Mouse (Mus musculus) liver, embryonic 15.5 days (tissue): ENCODE data around the gene Cdc42bpg. TPM values are rescaled to one million over a fixed set of nuclear protein-coding genes. Genes with fewer than 3 reads are reported as not detected.
A peak's percentile ranks its signal among the peaks of the same experiment; 100 is the strongest.

Experiments used
- ATAC-seq: fragments of 200-750 bp; cut with Nextera tagmentation; 2 replicates; pipeline ENCODE4 v1.8.0; 2017; ENCODE audit warnings: moderate number of reproducible peaks, mild to moderate bottlenecking, moderate library complexity; ENCODE audit not compliant: insufficient read depth
- H3K27ac ChIP-seq: fragments of 300-500 bp; sonication (generic); replicated peaks from 2 replicates; pipeline ENCODE4 v1.5.1; 2015; ENCODE audit warnings: mild to moderate bottlenecking, inconsistent platforms
- H3K27me3 ChIP-seq: fragments of 300-500 bp; sonication (generic); 2 replicates; pipeline ENCODE4 v1.6.1; 2015; ENCODE audit warnings: mild to moderate bottlenecking, inconsistent platforms
- H3K36me3 ChIP-seq: fragments of 300-500 bp; sonication (generic); replicated peaks from 2 replicates; pipeline ENCODE4 v1.6.1; 2015; ENCODE audit warnings: moderate library complexity, mild to moderate bottlenecking, inconsistent platforms
- H3K4me1 ChIP-seq: fragments of 300-500 bp; sonication (generic); replicated peaks from 2 replicates; pipeline ENCODE4 v1.6.1; 2015; ENCODE audit warnings: inconsistent platforms
- H3K4me2 ChIP-seq: fragments of 300-500 bp; sonication (generic); 2 replicates; pipeline ENCODE4 v1.6.1; 2015; ENCODE audit warnings: moderate library complexity, mild to moderate bottlenecking, inconsistent platforms
- H3K4me3 ChIP-seq: fragments of 300-500 bp; sonication (generic); replicated peaks from 2 replicates; pipeline ENCODE4 v1.5.1; 2015; ENCODE audit warnings: mild to moderate bottlenecking, inconsistent platforms
- H3K9ac ChIP-seq: fragments of 300-500 bp; sonication (generic); 2 replicates; pipeline ENCODE4 v1.6.1; 2015; ENCODE audit warnings: moderate library complexity, mild to moderate bottlenecking, inconsistent platforms
- H3K9me3 ChIP-seq: fragments of 300-500 bp; sonication (generic); replicated peaks from 2 replicates; pipeline ENCODE4 v1.6.1; 2016; ENCODE audit warnings: inconsistent platforms
- WGBS: fragments of 180-500 bp; shearing (Covaris S2); methylation state at CpG from one replicate; pipeline ENCODE4 v1.1.7; 2015; ENCODE audit warnings: mixed read lengths; ENCODE audit not compliant: insufficient replicate concordance; 5-methylcytosine and 5-hydroxymethylcytosine counted together
- polyA plus RNA-seq: library from polyadenylated mRNA; unstranded; fragments of >200 nt; fragmentation: Nextera tagmentation; extraction: Ambion mirVana; gene quantifications from 2 replicates; pipeline ENCODE4 v1.2.1, GENCODE M21; 2015

Gene Cdc42bpg
- polyA plus RNA-seq, 1 experiment from 2014 or later, result 0.21 TPM

- H3K4me2 ChIP-seq, result peak overlapping the region; percentile 99
- peak overlapping the region; percentile 90 for H3K9ac ChIP-seq
- peaks cover 39% of the 10 kb centered on the region for H3K36me3 ChIP-seq
- no peaks in the 10 kb centered on the region for H3K9me3 ChIP-seq
- H3K27ac ChIP-seq, result peak overlapping the region; percentile 94
- ATAC-seq, result peak; percentile 13
- no peaks in the 10 kb centered on the region for H3K27me3 ChIP-seq
- H3K4me1 ChIP-seq, result peaks cover 91% of the 10 kb centered on the region
- WGBS, result 9% methylated on average over 10 of the region's 10 CpGs
- H3K4me3 ChIP-seq, result peak overlapping the region; percentile 89
These were observed 28.4 kb upstream of the Cdc42bpg start for GRCm38 (mm10) chr19:6277661-6278438.

GRCm38 (mm10) chr19:6278439-6279073, 27.7 kb upstream of the Cdc42bpg start:
- WGBS, result 33% methylated on average over 6 of the region's 6 CpGs
- no peak for ATAC-seq
- Histone ChIP-seq H3K27ac (peak overlapping the region; percentile 94), H3K4me3 (peak overlapping the region; percentile 89), H3K9ac (peak overlapping the region; percentile 90), H3K27me3 (no peaks in the 10 kb centered on the region), H3K4me2 (peak overlapping the region; percentile 99), H3K9me3 (no peaks in the 10 kb centered on the region), H3K4me1 (peaks cover 95% of the 10 kb centered on the region), H3K36me3 (peaks cover 46% of the 10 kb centered on the region)

- Histone ChIP-seq H3K9ac (peak overlapping the region; percentile 90), H3K4me1 (peaks cover 95% of the 10 kb centered on the region), H3K27me3 (no peaks in the 10 kb centered on the region), H3K36me3 (peaks cover 48% of the 10 kb centered on the region), H3K4me3 (peak overlapping the region; percentile 89), H3K4me2 (peak overlapping the region; percentile 99), H3K27ac (peak overlapping the region; percentile 94), H3K9me3 (no peaks in the 10 kb centered on the region)
- ATAC-seq, result no peak
- 77% methylated on average over 6 of the region's 6 CpGs for WGBS
These were observed 26.6 kb upstream of the Cdc42bpg start for GRCm38 (mm10) chr19:6279481-6280144.

- Histone ChIP-seq H3K4me1 (peaks cover 96% of the 10 kb centered on the region), H3K27ac (peak overlapping the region; percentile 94), H3K9me3 (no peaks in the 10 kb centered on the region), H3K4me3 (no peak overlapping the region), H3K27me3 (no peaks in the 10 kb centered on the region), H3K9ac (no peak overlapping the region), H3K36me3 (peaks cover 48% of the 10 kb centered on the region), H3K4me2 (peak overlapping the region; percentile 99)
- ATAC-seq, result no peak
- 84% methylated on average over 7 of the region's 7 CpGs for WGBS
These were observed 25.7 kb upstream of the Cdc42bpg start for GRCm38 (mm10) chr19:6280554-6280953.

- no peak for ATAC-seq
- Histone ChIP-seq H3K4me3 (no peak overlapping the region), H3K27me3 (no peaks in the 10 kb centered on the region), H3K4me1 (peaks cover 96% of the 10 kb centered on the region), H3K4me2 (peak overlapping the region; percentile 99; the same call in 1 of the 2 replicates), H3K9ac (peak overlapping the region; percentile 15), H3K27ac (peak overlapping the region; percentile 94), H3K36me3 (peaks cover 51% of the 10 kb centered on the region), H3K9me3 (no peaks in the 10 kb centered on the region)
- 64% methylated on average over 14 of the region's 14 CpGs for WGBS
These were observed 24.9 kb upstream of the Cdc42bpg start for GRCm38 (mm10) chr19:6281122-6282020.

- Histone ChIP-seq H3K4me1 (peaks cover 100% of the 10 kb centered on the region), H3K36me3 (peaks cover 63% of the 10 kb centered on the region), H3K4me2 (peak overlapping the region; percentile 69), H3K27ac (peak overlapping the region; percentile 94), H3K9me3 (no peaks in the 10 kb centered on the region), H3K4me3 (no peak overlapping the region; the same call in 1 of the 2 replicates), H3K9ac (peak overlapping the region; percentile 46; the same call in 1 of the 2 replicates), H3K27me3 (no peaks in the 10 kb centered on the region)
- peak; percentile 23; the same call in 1 of the 2 replicates for ATAC-seq
- WGBS, result 14% methylated on average over 5 of the region's 5 CpGs
These were observed 23.3 kb upstream of the Cdc42bpg start for GRCm38 (mm10) chr19:6283001-6283400.

- Histone ChIP-seq H3K27me3 (no peaks in the 10 kb centered on the region), H3K27ac (peak overlapping the region; percentile 94), H3K4me1 (peaks cover 99% of the 10 kb centered on the region), H3K9me3 (no peaks in the 10 kb centered on the region), H3K9ac (peak overlapping the region; percentile 46), H3K4me2 (peak overlapping the region; percentile 69), H3K36me3 (peaks cover 65% of the 10 kb centered on the region), H3K4me3 (peak overlapping the region; percentile 28)
- 8% methylated on average over 12 of the region's 12 CpGs for WGBS
- ATAC-seq, result peak; percentile 72
These were observed 21.8 kb upstream of the Cdc42bpg start for GRCm38 (mm10) chr19:6284502-6284901.

- ATAC-seq, result 0 out of 2 replicates have a peak, but pooled peaks have one; percentile 17
- Histone ChIP-seq H3K4me1 (peaks cover 99% of the 10 kb centered on the region), H3K9ac (peak overlapping the region; percentile 37; the same call in 1 of the 2 replicates), H3K4me2 (peak overlapping the region; percentile 69), H3K4me3 (peak overlapping the region; percentile 28), H3K36me3 (peaks cover 65% of the 10 kb centered on the region), H3K9me3 (no peaks in the 10 kb centered on the region), H3K27me3 (no peaks in the 10 kb centered on the region), H3K27ac (peak overlapping the region; percentile 94)
- WGBS, result 24% methylated on average over 8 of the region's 8 CpGs
These were observed 21.0 kb upstream of the Cdc42bpg start for GRCm38 (mm10) chr19:6285226-6285625.

- Histone ChIP-seq H3K9ac (peak overlapping the region; percentile 37), H3K27ac (peak overlapping the region; percentile 94), H3K27me3 (no peaks in the 10 kb centered on the region), H3K36me3 (peaks cover 63% of the 10 kb centered on the region), H3K4me3 (peak overlapping the region; percentile 28), H3K4me1 (peaks cover 98% of the 10 kb centered on the region), H3K4me2 (peak overlapping the region; percentile 69), H3K9me3 (no peaks in the 10 kb centered on the region)
- ATAC-seq, result peak; percentile 56
- 21% methylated on average over 7 of the region's 7 CpGs for WGBS
These were observed 20.4 kb upstream of the Cdc42bpg start for GRCm38 (mm10) chr19:6285632-6286433.
